Mouse (Mus musculus) forebrain, embryonic 16.5 days (tissue): ENCODE results near the gene Adam10. TPM values are rescaled to one million over a fixed set of nuclear protein-coding genes. Genes with fewer than 3 reads are reported as not detected.

Experiments
- ATAC-seq: fragments of 200-750 bp; cut with Nextera tagmentation; 2 replicates; pipeline ENCODE4 v1.8.0; 2017; ENCODE audit warnings: mild to moderate bottlenecking, moderate library complexity
- H3K27ac ChIP-seq: fragments of 300-500 bp; sonication (generic); 2 replicates; pipeline ENCODE4 v1.5.1; 2014; ENCODE audit warnings: low read length, control low read depth
- H3K27me3 ChIP-seq: fragments of 300-500 bp; sonication (generic); replicated peaks from 2 replicates; pipeline ENCODE4 v1.6.1; 2014; ENCODE audit warnings: low read length; ENCODE audit not compliant: control insufficient read depth, insufficient read depth
- H3K36me3 ChIP-seq: fragments of 300-500 bp; sonication (generic); 2 replicates; pipeline ENCODE4 v1.6.1; 2014; ENCODE audit not compliant: control insufficient read depth, insufficient read depth
- H3K4me1 ChIP-seq: fragments of 300-500 bp; sonication (generic); replicated peaks from 2 replicates; pipeline ENCODE4 v1.6.1; 2014; ENCODE audit warnings: low read length; ENCODE audit not compliant: control insufficient read depth, insufficient read depth
- H3K4me2 ChIP-seq: fragments of 300-500 bp; sonication (generic); 2 replicates; pipeline ENCODE4 v1.6.1; 2014; ENCODE audit warnings: mild to moderate bottlenecking, low read length, control low read depth
- H3K4me3 ChIP-seq: fragments of 300-500 bp; sonication (generic); replicated peaks from 2 replicates; pipeline ENCODE4 v1.5.1; 2014; ENCODE audit warnings: mild to moderate bottlenecking, low read length, control low read depth
- H3K9ac ChIP-seq: fragments of 300-500 bp; sonication (generic); replicated peaks from 2 replicates; pipeline ENCODE4 v1.6.1; 2014; ENCODE audit warnings: low read depth, low read length, control low read depth
- H3K9me3 ChIP-seq: fragments of 300-500 bp; sonication (generic); 2 replicates; pipeline ENCODE4 v1.6.1; 2016; ENCODE audit warnings: low read length; ENCODE audit not compliant: control insufficient read depth
- WGBS: fragments of 180-500 bp; shearing (Covaris S2); extraction: QIAGEN DNeasy Blood & Tissue Kit; methylation state at CpG from one replicate; pipeline ENCODE4 v1.1.7; 2014; 5-methylcytosine and 5-hydroxymethylcytosine counted together
- polyA plus RNA-seq: library from polyadenylated mRNA; unstranded; fragments of >200 nt; fragmentation: Nextera tagmentation; extraction: Ambion mirVana; gene quantifications from 2 replicates; pipeline ENCODE4 v1.2.1, GENCODE M21; 2015

Adam10 gene
- polyA plus RNA-seq, 1 experiment from 2014 or later, result 60.0 TPM

GRCm38 (mm10) chr9:70689926-70690325 is 11.1 kb downstream of the Adam10 start:
- H3K4me2 ChIP-seq, result no peak overlapping the region
- no peak overlapping the region for H3K4me3 ChIP-seq
- H3K27ac ChIP-seq, result no peak overlapping the region
- H3K27me3 ChIP-seq, result no peaks in the 10 kb centered on the region
- H3K36me3 ChIP-seq, result no peaks in the 10 kb centered on the region
- ATAC-seq, result no peak
- WGBS, result 69% methylated on average over 3 of the region's 3 CpGs
- no peak overlapping the region for H3K9ac ChIP-seq
- no peaks in the 10 kb centered on the region for H3K4me1 ChIP-seq
- H3K9me3 ChIP-seq, result no peaks in the 10 kb centered on the region

DNA sequence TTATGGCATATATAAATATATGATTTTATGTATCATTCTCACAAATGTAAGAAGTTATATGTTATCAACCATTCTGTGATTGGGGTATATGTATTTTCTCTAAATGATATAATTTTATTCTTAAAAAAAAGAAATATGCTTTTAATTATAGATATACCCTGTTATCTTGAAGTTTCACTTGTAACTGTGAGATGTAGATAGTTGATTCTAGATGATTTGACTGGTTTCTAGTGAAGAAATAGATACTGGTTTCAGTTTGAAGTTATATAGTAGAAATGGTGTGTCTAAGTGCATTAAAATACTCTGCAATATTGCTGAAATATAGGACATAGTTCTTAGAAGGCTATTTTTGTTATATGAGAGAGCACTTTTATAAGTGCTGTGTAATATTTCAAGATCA is 11.8 kb downstream of the Adam10 start:
- H3K27ac ChIP-seq, result no peak overlapping the region
- no peak overlapping the region for H3K4me3 ChIP-seq
- no peak overlapping the region for H3K4me2 ChIP-seq
- no peaks in the 10 kb centered on the region for H3K9me3 ChIP-seq
- no peaks in the 10 kb centered on the region for H3K36me3 ChIP-seq
- H3K9ac ChIP-seq, result no peak overlapping the region
- no peaks in the 10 kb centered on the region for H3K27me3 ChIP-seq
- ATAC-seq, result no peak
- no peaks in the 10 kb centered on the region for H3K4me1 ChIP-seq

DNA sequence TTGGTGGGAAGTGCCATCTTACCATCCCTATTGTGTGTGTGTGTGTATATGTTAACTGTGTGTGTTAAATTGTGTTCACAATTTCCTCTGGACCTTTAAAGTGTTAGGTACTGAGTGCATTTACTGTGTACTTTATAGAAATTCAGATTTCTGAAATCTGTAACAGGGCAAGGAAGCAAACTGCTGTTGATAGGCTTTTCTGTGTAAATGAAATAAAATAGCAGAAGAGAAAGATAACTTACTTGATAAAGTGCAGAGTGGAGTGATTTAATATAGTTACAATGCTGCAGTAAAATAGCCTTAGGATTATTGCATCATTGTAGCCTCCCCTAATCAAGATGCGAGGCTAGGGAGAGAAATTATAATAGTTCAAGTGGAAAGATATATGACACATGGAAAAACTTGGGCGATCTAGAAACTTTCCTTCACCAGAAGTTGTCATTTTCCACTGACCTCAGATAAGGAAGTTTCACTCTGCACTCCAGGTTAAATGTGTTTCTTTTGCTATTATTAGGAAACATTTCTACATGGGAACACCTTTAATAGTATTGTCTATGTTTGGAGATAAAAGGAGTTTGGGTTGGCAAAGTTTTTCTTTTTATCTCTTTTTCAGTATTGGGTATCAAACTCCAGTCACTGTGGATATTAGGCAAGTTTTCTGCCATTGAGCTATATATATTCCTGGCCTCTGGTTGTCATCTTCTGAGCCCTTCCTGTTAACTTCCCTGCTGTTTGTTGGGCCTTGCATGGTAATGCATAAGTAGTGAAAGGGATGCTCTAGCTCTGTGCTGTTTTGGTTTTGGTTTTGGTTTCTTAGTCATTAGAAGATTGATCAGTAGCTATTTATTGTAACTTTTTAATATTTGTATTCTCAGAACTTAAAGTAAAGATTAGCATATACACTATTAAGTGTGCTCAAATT is 13.2 kb downstream of the Adam10 start:
- WGBS, result 82% methylated on average over 2 of the region's 2 CpGs
- H3K4me2 ChIP-seq, result no peak overlapping the region
- no peaks in the 10 kb centered on the region for H3K9me3 ChIP-seq
- no peak overlapping the region for H3K9ac ChIP-seq
- no peak overlapping the region for H3K4me3 ChIP-seq
- H3K4me1 ChIP-seq, result no peaks in the 10 kb centered on the region
- no peaks in the 10 kb centered on the region for H3K36me3 ChIP-seq
- no peak overlapping the region for H3K27ac ChIP-seq
- no peak for ATAC-seq
- no peaks in the 10 kb centered on the region for H3K27me3 ChIP-seq

DNA sequence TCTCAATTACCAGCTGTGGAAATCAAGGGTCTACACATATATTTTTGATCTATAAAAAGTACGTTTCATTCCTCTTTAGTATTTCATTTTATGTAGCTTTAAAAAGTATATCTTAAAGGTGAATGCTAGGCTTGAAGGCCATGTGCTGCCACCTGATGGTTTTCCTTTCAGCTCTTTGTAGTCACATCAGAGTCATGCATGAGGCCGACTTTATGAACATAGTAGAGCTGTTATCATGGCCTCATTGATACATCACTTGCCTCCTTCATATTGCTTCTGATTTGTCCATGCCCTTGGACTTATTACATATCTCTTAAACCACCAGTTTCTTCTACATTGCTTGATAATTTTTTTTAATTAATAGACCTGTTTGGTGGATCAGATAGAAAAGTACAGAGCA is 16.9 kb downstream of the Adam10 start:
- WGBS, result 91% methylated on average over 2 of the region's 2 CpGs
- H3K27me3 ChIP-seq, result no peaks in the 10 kb centered on the region
- H3K4me1 ChIP-seq, result peaks cover 2% of the 10 kb centered on the region; the same call in 1 of the 2 replicates
- no peak overlapping the region for H3K9ac ChIP-seq
- H3K9me3 ChIP-seq, result no peaks in the 10 kb centered on the region
- H3K36me3 ChIP-seq, result no peaks in the 10 kb centered on the region
- ATAC-seq, result no peak
- no peak overlapping the region for H3K4me2 ChIP-seq
- no peak overlapping the region for H3K27ac ChIP-seq
- no peak overlapping the region for H3K4me3 ChIP-seq

DNA sequence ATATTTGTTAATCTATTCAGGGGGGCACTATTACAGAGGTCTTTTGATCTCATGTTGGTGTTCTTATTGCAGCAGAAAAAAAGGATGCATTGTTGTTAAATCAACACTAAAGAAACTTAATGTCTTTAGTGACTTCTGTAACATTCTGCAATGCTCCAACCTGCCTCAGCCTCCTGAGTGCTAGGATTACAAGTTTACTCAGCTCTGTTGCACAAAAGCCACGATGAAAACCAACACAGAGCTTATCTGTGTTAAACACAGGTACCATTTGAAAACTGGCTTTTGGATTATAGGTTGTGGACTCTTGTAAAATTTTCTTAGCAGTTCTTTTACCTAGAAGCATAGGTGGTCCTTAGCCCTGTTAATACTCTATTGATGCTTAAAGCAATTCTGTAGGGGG is 19.3 kb downstream of the Adam10 start:
- no peak for ATAC-seq
- no peaks in the 10 kb centered on the region for H3K27me3 ChIP-seq
- 90% methylated on average over 1 of the region's 1 CpGs for WGBS

DNA sequence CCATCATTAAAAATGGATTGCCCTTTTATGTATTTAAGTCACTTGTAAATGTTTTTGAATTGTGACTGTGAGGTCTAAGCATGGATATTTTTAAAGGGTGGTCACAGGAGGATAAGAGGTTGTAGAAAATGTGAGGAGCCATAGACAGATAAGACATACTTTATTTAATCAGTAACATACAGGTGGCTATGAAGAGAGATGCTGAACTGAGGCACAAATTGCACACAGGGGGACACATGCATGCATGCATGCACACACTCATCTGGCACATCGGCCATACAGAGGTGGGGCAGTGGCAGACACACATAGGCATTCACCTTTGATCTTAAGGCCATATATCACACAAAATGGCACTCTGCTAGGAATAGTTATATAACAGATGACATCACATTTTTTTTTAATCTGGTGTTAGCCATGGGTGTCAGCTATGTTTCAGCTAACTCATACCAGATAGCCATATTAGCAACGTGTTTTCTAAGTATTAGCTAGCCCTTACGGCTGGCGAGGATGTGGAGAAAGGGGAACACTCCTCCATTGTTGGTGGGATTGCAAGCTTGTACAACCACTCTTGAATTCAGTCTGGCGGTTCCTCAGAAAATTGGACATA is 24.9 kb downstream of the Adam10 start:
- H3K27ac ChIP-seq, result no peak overlapping the region
- no peaks in the 10 kb centered on the region for H3K9me3 ChIP-seq
- no peak overlapping the region for H3K9ac ChIP-seq
- no peak overlapping the region for H3K4me3 ChIP-seq
- 96% methylated on average over 5 of the region's 5 CpGs for WGBS
- H3K4me1 ChIP-seq, result peaks cover 3% of the 10 kb centered on the region; the same call in 1 of the 2 replicates
- no peak for ATAC-seq
- no peaks in the 10 kb centered on the region for H3K36me3 ChIP-seq
- no peaks in the 10 kb centered on the region for H3K27me3 ChIP-seq
- H3K4me2 ChIP-seq, result no peak overlapping the region

More for the DNA sequence above, 19.3 kb downstream of the Adam10 start:
- Histone ChIP-seq H3K36me3 (no peaks in the 10 kb centered on the region), H3K4me2 (no peak overlapping the region), H3K4me3 (no peak overlapping the region), H3K4me1 (peaks cover 3% of the 10 kb centered on the region; the same call in 1 of the 2 replicates), H3K9me3 (no peaks in the 10 kb centered on the region), H3K27ac (no peak overlapping the region), H3K9ac (no peak overlapping the region)

GRCm38 (mm10) chr9:70706444-70706843 is 27.6 kb downstream of the Adam10 start:
- WGBS, result 100% methylated on average over 1 of the region's 1 CpGs
- Histone ChIP-seq H3K27me3 (no peaks in the 10 kb centered on the region), H3K9me3 (no peaks in the 10 kb centered on the region), H3K27ac (no peak overlapping the region), H3K36me3 (no peaks in the 10 kb centered on the region), H3K4me2 (no peak overlapping the region), H3K9ac (no peak overlapping the region), H3K4me1 (no peaks in the 10 kb centered on the region), H3K4me3 (no peak overlapping the region)
- no peak for ATAC-seq

DNA sequence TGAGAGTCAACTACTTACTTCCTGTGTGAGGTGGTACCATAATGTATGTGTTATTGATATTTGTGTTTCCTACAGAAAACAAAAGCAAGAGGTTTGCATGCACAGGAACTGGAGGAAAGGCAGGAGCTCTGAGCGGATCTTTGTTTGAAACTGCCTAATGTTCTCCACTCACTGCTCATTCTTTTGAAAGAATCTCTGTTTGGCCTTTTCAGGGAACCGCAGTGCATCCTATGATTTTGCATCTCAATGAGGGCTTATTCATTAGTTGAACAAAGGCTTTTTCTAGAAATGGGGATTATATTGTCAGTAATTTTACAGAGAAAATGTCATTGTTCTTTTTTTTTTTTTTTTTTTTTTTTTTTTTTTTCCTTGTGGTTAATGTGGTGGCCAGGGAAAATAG is 50.7 kb downstream of the Adam10 start:
- Histone ChIP-seq H3K27me3 (no peaks in the 10 kb centered on the region), H3K4me1 (no peaks in the 10 kb centered on the region; the same call in 1 of the 2 replicates), H3K36me3 (no peaks in the 10 kb centered on the region), H3K9me3 (no peaks in the 10 kb centered on the region), H3K27ac (no peak overlapping the region), H3K4me2 (no peak overlapping the region), H3K4me3 (no peak overlapping the region), H3K9ac (no peak overlapping the region)
- no peak for ATAC-seq
- WGBS, result 3% methylated on average over 2 of the region's 2 CpGs

DNA sequence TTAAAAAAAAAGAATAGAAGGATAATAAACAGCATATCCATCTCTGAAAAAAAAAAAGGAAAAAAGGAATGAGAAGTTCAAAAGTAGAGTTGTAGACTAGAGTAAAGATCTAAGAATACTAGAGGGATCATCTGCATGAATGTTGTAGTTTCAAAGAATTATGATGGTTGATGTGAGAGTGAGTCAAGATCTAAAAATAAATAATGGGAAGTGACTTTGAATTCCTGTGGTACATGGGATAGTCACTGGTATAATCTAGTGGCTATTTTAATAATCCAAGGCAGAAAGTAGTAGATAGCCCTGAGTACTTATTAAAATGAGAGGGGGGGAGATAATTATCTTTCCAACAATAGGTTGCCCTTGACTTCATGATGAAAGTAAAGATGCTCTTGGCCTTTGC is 52.3 kb downstream of the Adam10 start:
- Histone ChIP-seq H3K9me3 (no peaks in the 10 kb centered on the region), H3K4me1 (no peaks in the 10 kb centered on the region; the same call in 1 of the 2 replicates), H3K27ac (no peak overlapping the region), H3K36me3 (no peaks in the 10 kb centered on the region), H3K27me3 (no peaks in the 10 kb centered on the region), H3K9ac (no peak overlapping the region), H3K4me3 (no peak overlapping the region), H3K4me2 (no peak overlapping the region)
- ATAC-seq, result no peak
